Mouse (Mus musculus) E14TG2a.4 (cell line): ENCODE results near the gene Tbc1d22a.

Experiments
- CTCF ChIP-seq: conservative IDR thresholded peaks from 2 replicates; pipeline ENCODE4 v1.5.1; 2014; ENCODE audit warnings: low read length
- NANOG ChIP-seq: IDR thresholded peaks from 2 replicates; pipeline ENCODE4 v1.6.1; 2014; ENCODE audit warnings: borderline replicate concordance, low read length, mixed read lengths
- POU5F1 ChIP-seq: IDR thresholded peaks from 2 replicates; pipeline ENCODE4 v1.6.1; 2014; ENCODE audit warnings: low read length, borderline replicate concordance

- no peak for TF ChIP-seq CTCF
- no peak for TF ChIP-seq POU5F1
- TF ChIP-seq NANOG, result no peak
Measured at GRCm38 (mm10) chr15:86202640-86203039, 11.6 kb upstream of the Tbc1d22a start.
